Mouse (Mus musculus) brain, embryonic 14.5 days (tissue): ENCODE measurements at regions not wholly inside any gene's neighbourhood (a gene's known extent, or its start where the extent isn't known, plus 50 kb on each side); places are given as distances from the start of the nearest gene placed in this dataset.

ENCODE experiments used
- DNase-seq: peaks from one replicate; pipeline ENCODE4 v3.0.0-alpha.2; 2011; ENCODE audit warnings: low read depth
- CTCF ChIP-seq: fragments of 200-500 bp; IDR thresholded peaks from 2 replicates; pipeline ENCODE4 v1.5.1; 2012; ENCODE audit warnings: inconsistent platforms, mild to moderate bottlenecking, moderate library complexity, borderline replicate concordance; ENCODE audit not compliant: insufficient read depth, insufficient read length; ENCODE audit errors: extremely low read depth
- POLR2A ChIP-seq: fragments of 200-500 bp; IDR thresholded peaks from 2 replicates; pipeline ENCODE4 v1.6.1; 2012; ENCODE audit warnings: mild to moderate bottlenecking, inconsistent platforms, borderline replicate concordance; ENCODE audit not compliant: poor library complexity, insufficient read depth, insufficient read length, severe bottlenecking; ENCODE audit errors: extremely low read depth

- TF ChIP-seq POLR2A (no peak), CTCF (no peak)
- peak; percentile 61 for DNase-seq
These were observed 169.1 kb downstream of the Mid1ip1 start for GRCm38 (mm10) chrX:10883729-10884464.

GRCm38 (mm10) chrX:10892815-10893214 lies 178.0 kb downstream of the Mid1ip1 start:
- TF ChIP-seq POLR2A = no peak
- TF ChIP-seq CTCF = no peak
- no peak for DNase-seq

- TF ChIP-seq CTCF = no peak
- no peak for TF ChIP-seq POLR2A
- no peak for DNase-seq
These were observed 181.6 kb downstream of the Mid1ip1 start for GRCm38 (mm10) chrX:10896193-10896955.

- TF ChIP-seq POLR2A (no peak), CTCF (no peak)
- no peak for DNase-seq
These were observed 187.9 kb downstream of the Mid1ip1 start for GRCm38 (mm10) chrX:10902686-10903085.

GRCm38 (mm10) chrX:10904072-10904471 lies 189.3 kb downstream of the Mid1ip1 start:
- DNase-seq = no peak

GRCm38 (mm10) chrX:10904889-10905288 lies 190.1 kb downstream of the Mid1ip1 start:
- TF ChIP-seq POLR2A = no peak
- no peak for DNase-seq

More at GRCm38 (mm10) chrX:10904072-10904471, 189.3 kb downstream of the Mid1ip1 start:
- TF ChIP-seq CTCF = no peak
- no peak for TF ChIP-seq POLR2A

GRCm38 (mm10) chrX:10911127-10912061 lies 196.6 kb downstream of the Mid1ip1 start:
- TF ChIP-seq CTCF = no peak
- no peak for TF ChIP-seq POLR2A
- peak; percentile 62 for DNase-seq
